Mouse (Mus musculus) hindbrain, embryonic 15.5 days (tissue): ENCODE data around the gene Rfx2. TPM values are rescaled to one million over a fixed set of nuclear protein-coding genes. Genes with fewer than 3 reads are reported as not detected.

Source experiments
- ATAC-seq: fragments of 200-750 bp; cut with Nextera tagmentation; 2 replicates; pipeline ENCODE4 v1.8.0; 2017; ENCODE audit warnings: low read depth, moderate number of reproducible peaks, moderate TSS enrichment; ENCODE audit not compliant: low FRiP score
- H3K27ac ChIP-seq: fragments of 300-500 bp; sonication (generic); replicated peaks from 2 replicates; pipeline ENCODE4 v1.5.1; 2015; ENCODE audit warnings: mild to moderate bottlenecking, inconsistent platforms
- H3K27me3 ChIP-seq: fragments of 300-500 bp; sonication (generic); 2 replicates; pipeline ENCODE4 v1.6.1; 2015; ENCODE audit warnings: control low read depth, inconsistent platforms
- H3K36me3 ChIP-seq: fragments of 300-500 bp; sonication (generic); 2 replicates; pipeline ENCODE4 v1.6.1; 2015; ENCODE audit warnings: control low read depth, inconsistent platforms
- H3K4me1 ChIP-seq: fragments of 300-500 bp; sonication (generic); replicated peaks from 2 replicates; pipeline ENCODE4 v1.6.1; 2015; ENCODE audit warnings: control low read depth, inconsistent platforms
- H3K4me2 ChIP-seq: fragments of 300-500 bp; sonication (generic); 2 replicates; pipeline ENCODE4 v1.6.1; 2015; ENCODE audit warnings: moderate library complexity, mild to moderate bottlenecking, inconsistent platforms
- H3K4me3 ChIP-seq: fragments of 300-500 bp; sonication (generic); 2 replicates; pipeline ENCODE4 v1.5.1; 2015; ENCODE audit warnings: mild to moderate bottlenecking, inconsistent platforms
- H3K9ac ChIP-seq: fragments of 300-500 bp; sonication (generic); 2 replicates; pipeline ENCODE4 v1.6.1; 2015; ENCODE audit warnings: inconsistent platforms
- H3K9me3 ChIP-seq: fragments of 300-500 bp; sonication (generic); 2 replicates; pipeline ENCODE4 v1.6.1; 2016; ENCODE audit warnings: control low read depth, inconsistent platforms
- WGBS: fragments of 180-500 bp; shearing (Covaris S2); methylation state at CpG from one replicate; pipeline ENCODE4 v1.1.7; 2015; 5-methylcytosine and 5-hydroxymethylcytosine counted together
- polyA plus RNA-seq: library from polyadenylated mRNA; unstranded; fragments of >200 nt; fragmentation: Nextera tagmentation; extraction: Ambion mirVana; gene quantifications from 2 replicates; pipeline ENCODE4 v1.2.1, GENCODE M21; 2015

Rfx2 gene
- polyA plus RNA-seq = 4.8 and 6.7 TPM in 2 replicates

GRCm38 (mm10) chr17:56830411-56831110, at the start of gene Rfx2:
Rfx2 (minus strand) TSS chr17:56831013.
- H3K36me3 ChIP-seq = no peaks in the 10 kb centered on the region
- H3K9ac ChIP-seq = peak within 1 kb of the TSS; percentile 49
- peaks cover 10% of the 10 kb centered on the region; the same call in 1 of the 2 replicates for H3K27me3 ChIP-seq
- peaks cover 20% of the 10 kb centered on the region for H3K4me1 ChIP-seq
- H3K9me3 ChIP-seq = no peaks in the 10 kb centered on the region
- H3K4me2 ChIP-seq = peak within 1 kb of the TSS; percentile 84
- WGBS = under 1% methylated on average over 38 of the region's 62 CpGs
- H3K27ac ChIP-seq = peak within 1 kb of the TSS; percentile 12; the same call in 1 of the 2 replicates
- ATAC-seq = no peak
- peak within 1 kb of the TSS; percentile 68 for H3K4me3 ChIP-seq

GRCm38 (mm10) chr17:56877426-56877825, 46.6 kb upstream of the Rfx2 start:
- 91% methylated on average over 19 of the region's 19 CpGs for WGBS
- H3K27ac ChIP-seq = no peak overlapping the region
- no peak overlapping the region for H3K4me2 ChIP-seq
- ATAC-seq = no peak
- H3K9me3 ChIP-seq = no peaks in the 10 kb centered on the region
- H3K36me3 ChIP-seq = no peaks in the 10 kb centered on the region
- H3K4me1 ChIP-seq = no peaks in the 10 kb centered on the region
- H3K27me3 ChIP-seq = no peaks in the 10 kb centered on the region
- H3K9ac ChIP-seq = no peak overlapping the region
- no peak overlapping the region for H3K4me3 ChIP-seq

- 72% methylated on average over 8 of the region's 8 CpGs for WGBS
- H3K27me3 ChIP-seq = no peaks in the 10 kb centered on the region
- no peak overlapping the region for H3K27ac ChIP-seq
- H3K4me3 ChIP-seq = no peak overlapping the region
- no peak overlapping the region for H3K9ac ChIP-seq
- no peaks in the 10 kb centered on the region for H3K36me3 ChIP-seq
- H3K9me3 ChIP-seq = no peaks in the 10 kb centered on the region
- no peak overlapping the region for H3K4me2 ChIP-seq
- no peaks in the 10 kb centered on the region for H3K4me1 ChIP-seq
- ATAC-seq = no peak
These were observed 46.2 kb upstream of the Rfx2 start for GRCm38 (mm10) chr17:56876981-56877380.

- H3K27me3 ChIP-seq = no peaks in the 10 kb centered on the region
- H3K9me3 ChIP-seq = no peaks in the 10 kb centered on the region
- H3K4me2 ChIP-seq = no peak overlapping the region
- ATAC-seq = no peak
- no peak overlapping the region for H3K9ac ChIP-seq
- WGBS = 83% methylated on average over 3 of the region's 3 CpGs
- H3K4me1 ChIP-seq = no peaks in the 10 kb centered on the region
- H3K36me3 ChIP-seq = no peaks in the 10 kb centered on the region
- H3K4me3 ChIP-seq = no peak overlapping the region
- H3K27ac ChIP-seq = no peak overlapping the region
These were observed 45.7 kb upstream of the Rfx2 start for GRCm38 (mm10) chr17:56876465-56876864.

GRCm38 (mm10) chr17:56874936-56875651, 44.3 kb upstream of the Rfx2 start, which contains the start of gene 1700061G19Rik:
1700061G19Rik (plus strand) TSS chr17:56875477.
- WGBS = 88% methylated on average over 12 of the region's 12 CpGs
- no peaks in the 10 kb centered on the region for H3K9me3 ChIP-seq
- ATAC-seq = no peak
- no peak within 1 kb of the TSS for H3K4me3 ChIP-seq
- no peak within 1 kb of the TSS for H3K27ac ChIP-seq
- H3K9ac ChIP-seq = no peak within 1 kb of the TSS
- H3K4me2 ChIP-seq = no peak within 1 kb of the TSS
- no peaks in the 10 kb centered on the region for H3K27me3 ChIP-seq
- no peaks in the 10 kb centered on the region for H3K4me1 ChIP-seq
- no peaks in the 10 kb centered on the region for H3K36me3 ChIP-seq

DNA sequence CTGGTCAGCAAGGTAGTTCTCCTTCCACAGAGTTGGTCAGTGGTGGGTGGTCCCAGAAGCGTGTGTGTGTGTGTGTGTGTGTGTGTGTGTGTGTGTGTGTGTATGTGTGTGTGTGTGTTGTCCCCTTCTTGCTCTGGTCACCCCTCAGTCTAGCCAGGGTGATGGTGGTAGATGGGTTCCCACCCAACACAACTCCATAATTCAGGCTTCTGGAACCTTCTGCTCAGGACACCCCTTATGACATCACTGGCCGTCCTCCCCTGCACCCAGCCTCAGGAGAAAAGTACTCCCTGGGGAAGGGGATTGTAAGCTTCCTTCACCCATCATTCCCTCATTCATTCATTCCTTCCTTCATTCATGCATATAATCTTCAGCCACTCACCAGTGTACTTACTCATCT, 43.4 kb upstream of the Rfx2 start, which contains the start of gene Acsbg2:
Acsbg2 (minus strand) TSS at position 211 of the 400 bp plus-strand sequence.
- no peak for ATAC-seq
- WGBS = 85% methylated on average over 2 of the region's 2 CpGs
- no peaks in the 10 kb centered on the region for H3K36me3 ChIP-seq

DNA sequence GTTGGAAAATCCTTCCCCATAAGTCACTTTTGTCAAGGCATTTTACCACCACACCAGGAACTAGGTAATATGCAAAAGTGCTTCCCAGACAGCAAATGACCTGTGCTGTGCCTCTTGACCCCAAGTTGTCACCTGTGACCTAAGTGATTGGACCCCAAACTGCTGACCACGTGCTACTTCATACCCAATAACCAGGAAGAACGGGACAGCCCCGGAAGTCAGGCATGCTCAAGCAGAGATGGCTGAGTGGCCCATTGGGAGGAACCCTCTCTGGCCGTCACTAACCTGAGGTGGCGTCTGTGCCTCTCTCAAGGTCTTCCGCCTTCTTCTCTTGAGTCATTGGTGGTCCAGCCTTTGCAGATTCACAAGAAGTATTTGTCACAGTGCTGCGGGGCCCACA, 41.7 kb upstream of the Rfx2 start:
- no peaks in the 10 kb centered on the region for H3K27me3 ChIP-seq
- no peak overlapping the region for H3K4me2 ChIP-seq
- H3K9me3 ChIP-seq = no peaks in the 10 kb centered on the region
- no peak for ATAC-seq
- H3K4me1 ChIP-seq = no peaks in the 10 kb centered on the region
- H3K27ac ChIP-seq = no peak overlapping the region
- H3K36me3 ChIP-seq = no peaks in the 10 kb centered on the region
- no peak overlapping the region for H3K9ac ChIP-seq
- no peak overlapping the region for H3K4me3 ChIP-seq
- WGBS = 85% methylated on average over 7 of the region's 7 CpGs

More for the DNA sequence above, 43.4 kb upstream of the Rfx2 start, which contains the start of gene Acsbg2:
- Histone ChIP-seq H3K9me3 (no peaks in the 10 kb centered on the region), H3K4me2 (no peak within 1 kb of the TSS), H3K9ac (no peak within 1 kb of the TSS), H3K4me1 (no peaks in the 10 kb centered on the region), H3K4me3 (no peak within 1 kb of the TSS), H3K27ac (no peak within 1 kb of the TSS), H3K27me3 (no peaks in the 10 kb centered on the region)

- H3K4me1 ChIP-seq = no peaks in the 10 kb centered on the region
- H3K27me3 ChIP-seq = no peaks in the 10 kb centered on the region
- no peak for ATAC-seq
- WGBS = 69% methylated on average over 8 of the region's 8 CpGs
- H3K36me3 ChIP-seq = no peaks in the 10 kb centered on the region
- H3K27ac ChIP-seq = no peak overlapping the region
- H3K9ac ChIP-seq = no peak overlapping the region
- H3K4me3 ChIP-seq = no peak overlapping the region
- no peak overlapping the region for H3K4me2 ChIP-seq
- no peaks in the 10 kb centered on the region for H3K9me3 ChIP-seq
These were observed 41.0 kb upstream of the Rfx2 start for GRCm38 (mm10) chr17:56871767-56872166.

GRCm38 (mm10) chr17:56870287-56870953, 39.6 kb upstream of the Rfx2 start:
- no peak overlapping the region for H3K27ac ChIP-seq
- H3K9ac ChIP-seq = no peak overlapping the region
- no peak for ATAC-seq
- no peaks in the 10 kb centered on the region for H3K27me3 ChIP-seq
- H3K4me3 ChIP-seq = no peak overlapping the region
- no peaks in the 10 kb centered on the region for H3K36me3 ChIP-seq
- H3K4me2 ChIP-seq = no peak overlapping the region
- H3K9me3 ChIP-seq = no peaks in the 10 kb centered on the region
- H3K4me1 ChIP-seq = no peaks in the 10 kb centered on the region
- 76% methylated on average over 15 of the region's 15 CpGs for WGBS

DNA sequence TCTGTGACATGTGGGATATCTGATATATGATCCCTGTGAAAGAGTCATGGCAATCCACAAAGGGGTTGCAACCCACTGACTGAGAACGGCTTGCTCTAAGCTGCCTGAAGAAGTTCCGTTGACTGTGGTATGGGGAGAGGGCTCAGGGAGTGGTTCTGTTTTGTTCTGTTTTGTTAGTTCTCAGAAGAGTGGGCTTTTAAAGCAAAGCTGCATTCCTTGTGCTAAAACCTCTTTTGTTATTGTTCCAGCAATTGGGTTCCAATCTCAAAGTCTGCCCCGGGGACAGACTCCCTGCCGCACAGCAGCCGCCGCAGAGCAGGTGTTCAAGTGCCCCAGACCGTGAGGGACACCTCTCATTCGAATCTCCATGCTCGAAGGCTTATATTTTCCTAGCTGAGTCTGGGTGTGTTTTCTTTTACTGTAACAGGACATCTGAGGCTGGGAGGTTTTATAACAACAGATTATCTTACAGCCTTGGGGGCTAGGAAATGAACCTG, 38.7 kb upstream of the Rfx2 start:
- Histone ChIP-seq H3K4me3 (no peak overlapping the region), H3K27me3 (no peaks in the 10 kb centered on the region), H3K27ac (no peak overlapping the region), H3K4me1 (no peaks in the 10 kb centered on the region), H3K36me3 (no peaks in the 10 kb centered on the region), H3K9ac (no peak overlapping the region), H3K4me2 (no peak overlapping the region), H3K9me3 (no peaks in the 10 kb centered on the region)
- no peak for ATAC-seq
- WGBS = 67% methylated on average over 9 of the region's 9 CpGs

DNA sequence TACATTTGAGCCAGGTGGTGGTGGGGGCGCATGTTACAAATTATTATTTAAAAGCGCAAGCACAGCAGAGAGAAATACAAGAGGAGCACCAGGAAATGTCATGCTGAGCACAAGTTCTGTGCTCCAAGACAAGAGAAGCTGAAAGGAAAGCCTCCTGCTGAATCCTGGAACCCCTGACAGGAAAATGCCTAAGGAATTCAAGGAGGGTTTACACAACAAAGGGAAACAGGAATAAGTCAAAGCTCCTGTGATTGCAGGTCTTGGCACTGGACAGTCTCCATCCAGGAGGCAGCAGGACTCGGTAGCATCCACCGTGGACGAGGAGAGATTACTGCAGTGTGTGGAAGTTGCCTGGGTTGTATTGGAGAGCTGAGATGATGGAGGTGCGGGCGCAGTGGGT, 35.3 kb upstream of the Rfx2 start:
- Histone ChIP-seq H3K27me3 (no peaks in the 10 kb centered on the region), H3K4me3 (no peak overlapping the region), H3K36me3 (no peaks in the 10 kb centered on the region), H3K9me3 (no peaks in the 10 kb centered on the region), H3K4me2 (no peak overlapping the region), H3K9ac (no peak overlapping the region), H3K27ac (no peak overlapping the region), H3K4me1 (no peaks in the 10 kb centered on the region)
- ATAC-seq = no peak
- 76% methylated on average over 7 of the region's 7 CpGs for WGBS

DNA sequence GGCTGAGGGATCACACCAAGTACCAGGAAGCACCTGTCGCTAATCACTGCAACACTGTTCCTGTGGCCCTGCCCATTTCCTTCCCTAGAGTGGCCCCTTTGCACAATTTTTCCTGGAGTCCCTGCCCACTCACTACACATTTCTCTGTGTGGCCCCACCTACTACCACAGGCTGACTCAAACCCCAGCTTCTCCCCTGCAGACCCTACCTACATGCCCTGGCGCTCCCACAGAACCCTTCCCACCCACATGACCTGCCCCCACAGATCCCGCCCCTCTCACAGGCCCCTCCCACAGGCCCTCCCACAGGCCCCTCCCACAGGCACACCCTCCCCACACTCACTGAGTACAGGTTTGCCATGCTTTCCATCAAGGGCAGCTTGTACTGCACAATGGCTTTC, 30.4 kb upstream of the Rfx2 start:
- no peaks in the 10 kb centered on the region for H3K36me3 ChIP-seq
- no peaks in the 10 kb centered on the region for H3K9me3 ChIP-seq
- WGBS = 54% methylated on average over 3 of the region's 3 CpGs
- H3K4me1 ChIP-seq = no peaks in the 10 kb centered on the region
- no peak overlapping the region for H3K4me2 ChIP-seq
- no peak overlapping the region for H3K4me3 ChIP-seq
- H3K9ac ChIP-seq = no peak overlapping the region
- H3K27me3 ChIP-seq = no peaks in the 10 kb centered on the region
- H3K27ac ChIP-seq = no peak overlapping the region
- no peak for ATAC-seq
